Mouse (Mus musculus) stomach, postnatal 0 days (tissue): ENCODE results near the gene Ctla4. TPM values are rescaled to one million over a fixed set of nuclear protein-coding genes. Genes with fewer than 3 reads are reported as not detected.

Experiments used
- ATAC-seq: fragments of 200-750 bp; cut with Nextera tagmentation; 2 replicates; pipeline ENCODE4 v1.8.0; 2017; ENCODE audit not compliant: low FRiP score, low TSS enrichment
- DNase-seq: peaks from one replicate; pipeline ENCODE4 v3.0.0-alpha.2; 2016; ENCODE audit warnings: low spot score
- H3K27ac ChIP-seq: fragments of 300-500 bp; sonication (generic); replicated peaks from 2 replicates; pipeline ENCODE4 v1.5.1; 2014; ENCODE audit warnings: mild to moderate bottlenecking, control low read depth
- H3K27me3 ChIP-seq: fragments of 300-500 bp; sonication (generic); 2 replicates; pipeline ENCODE4 v1.6.1; 2014; ENCODE audit warnings: low read length; ENCODE audit not compliant: control insufficient read depth, insufficient read depth
- H3K36me3 ChIP-seq: fragments of 300-500 bp; sonication (generic); 2 replicates; pipeline ENCODE4 v1.6.1; 2014; ENCODE audit warnings: low read length, mixed read lengths; ENCODE audit not compliant: control insufficient read depth, insufficient read depth
- H3K4me1 ChIP-seq: fragments of 300-500 bp; sonication (generic); replicated peaks from 2 replicates; pipeline ENCODE4 v1.6.1; 2014; ENCODE audit warnings: antibody characterized with exemption; ENCODE audit not compliant: control insufficient read depth, insufficient read depth
- H3K4me2 ChIP-seq: fragments of 300-500 bp; sonication (generic); replicated peaks from 2 replicates; pipeline ENCODE4 v1.6.1; 2014; ENCODE audit warnings: low read depth, mild to moderate bottlenecking, control low read depth, moderate library complexity
- H3K4me3 ChIP-seq: fragments of 300-500 bp; sonication (generic); 2 replicates; pipeline ENCODE4 v1.5.1; 2014; ENCODE audit warnings: low read depth, low read length, control low read depth
- H3K9ac ChIP-seq: fragments of 300-500 bp; sonication (generic); 2 replicates; pipeline ENCODE4 v1.6.1; 2014; ENCODE audit warnings: mild to moderate bottlenecking, low read length, control low read depth, mixed read lengths
- H3K9me3 ChIP-seq: fragments of 300-500 bp; sonication (generic); 2 replicates; pipeline ENCODE4 v1.6.1; 2016; ENCODE audit warnings: low read length; ENCODE audit not compliant: control insufficient read depth
- CTCF ChIP-seq: IDR thresholded peaks from 2 replicates; pipeline ENCODE4 v1.5.1; 2016; ENCODE audit warnings: antibody characterized with exemption, low read depth, mild to moderate bottlenecking, moderate library complexity
- EP300 ChIP-seq: optimal IDR thresholded peaks from 2 replicates; pipeline ENCODE3; 2016; ENCODE audit warnings: antibody characterized with exemption
- WGBS: fragments of 180-500 bp; shearing (Covaris S2); extraction: QIAGEN DNeasy Blood & Tissue Kit; methylation state at CpG from one replicate; pipeline ENCODE4 v1.1.7; 2014; 5-methylcytosine and 5-hydroxymethylcytosine counted together
- polyA plus RNA-seq: library from polyadenylated mRNA; unstranded; fragments of >200 nt; fragmentation: Nextera tagmentation; extraction: Ambion mirVana; gene quantifications from 2 replicates; pipeline ENCODE4 v1.2.1, GENCODE M21; 2015

The Ctla4 gene
- polyA plus RNA-seq, 1 experiment from 2014 or later, result not detected

- no peak for TF ChIP-seq EP300
- no peaks in the 10 kb centered on the region for H3K36me3 ChIP-seq
- H3K9ac ChIP-seq, result no peak overlapping the region
- no peak overlapping the region for H3K27ac ChIP-seq
- WGBS, result 50% methylated on average over 1 of the region's 1 CpGs
- DNase-seq (no peak), ATAC-seq (no peak)
- H3K4me1 ChIP-seq, result no peaks in the 10 kb centered on the region
- no peak overlapping the region for H3K4me2 ChIP-seq
- H3K4me3 ChIP-seq, result no peak overlapping the region
- no peaks in the 10 kb centered on the region for H3K27me3 ChIP-seq
- H3K9me3 ChIP-seq, result no peaks in the 10 kb centered on the region
Measured at GRCm38 (mm10) chr1:60884611-60885010, 2.2 kb upstream of the Ctla4 start.

GRCm38 (mm10) chr1:60898127-60898932 is 11.5 kb downstream of the Ctla4 start:
- Histone ChIP-seq H3K27me3 (no peaks in the 10 kb centered on the region), H3K4me3 (no peak overlapping the region), H3K4me1 (no peaks in the 10 kb centered on the region), H3K9ac (no peak overlapping the region), H3K4me2 (no peak overlapping the region), H3K27ac (peak overlapping the region; percentile 46; the same call in 1 of the 2 replicates), H3K9me3 (no peaks in the 10 kb centered on the region), H3K36me3 (no peaks in the 10 kb centered on the region)
- WGBS, result 64% methylated on average over 5 of the region's 5 CpGs
- TF ChIP-seq EP300, result peak; percentile 82
- no peak for TF ChIP-seq CTCF
- peak; percentile 76 for ATAC-seq
- no peak for DNase-seq

- TF ChIP-seq EP300, result peak; percentile 49
- no peak for TF ChIP-seq CTCF
- no peaks in the 10 kb centered on the region for H3K27me3 ChIP-seq
- DNase-seq (no peak), ATAC-seq (no peak)
- peak overlapping the region; percentile 25; the same call in 1 of the 2 replicates for H3K27ac ChIP-seq
- no peak overlapping the region for H3K4me2 ChIP-seq
- H3K9ac ChIP-seq, result no peak overlapping the region
- 72% methylated on average over 2 of the region's 2 CpGs for WGBS
- H3K9me3 ChIP-seq, result no peaks in the 10 kb centered on the region
- H3K4me3 ChIP-seq, result no peak overlapping the region
- H3K36me3 ChIP-seq, result no peaks in the 10 kb centered on the region
- no peaks in the 10 kb centered on the region for H3K4me1 ChIP-seq
Measured at GRCm38 (mm10) chr1:60898933-60899210, 12.1 kb downstream of the Ctla4 start.

GRCm38 (mm10) chr1:60899244-60899643 is 12.4 kb downstream of the Ctla4 start:
- WGBS, result 60% methylated on average over 3 of the region's 3 CpGs
- TF ChIP-seq CTCF, result no peak
- TF ChIP-seq EP300, result no peak
- Histone ChIP-seq H3K4me3 (no peak overlapping the region), H3K4me2 (no peak overlapping the region), H3K9me3 (no peaks in the 10 kb centered on the region), H3K36me3 (no peaks in the 10 kb centered on the region), H3K27ac (peak overlapping the region; percentile 25; the same call in 1 of the 2 replicates), H3K4me1 (no peaks in the 10 kb centered on the region), H3K27me3 (no peaks in the 10 kb centered on the region), H3K9ac (no peak overlapping the region)
- ATAC-seq, result no peak
- DNase-seq, result no peak

GRCm38 (mm10) chr1:60902547-60902946 is 15.7 kb downstream of the Ctla4 start:
- Histone ChIP-seq H3K27me3 (no peaks in the 10 kb centered on the region), H3K27ac (no peak overlapping the region), H3K9me3 (no peaks in the 10 kb centered on the region), H3K4me1 (no peaks in the 10 kb centered on the region), H3K36me3 (no peaks in the 10 kb centered on the region), H3K9ac (no peak overlapping the region), H3K4me2 (no peak overlapping the region), H3K4me3 (no peak overlapping the region)
- whole genome bisulfite sequencing, result 78% methylated on average over 6 of the region's 6 CpGs
- TF ChIP-seq EP300, result no peak
- no peak for TF ChIP-seq CTCF
- DNase-seq, result no peak
- no peak for ATAC-seq

- TF ChIP-seq EP300 (no peak), CTCF (no peak)
- no peak overlapping the region for H3K4me3 ChIP-seq
- WGBS, result 91% methylated on average over 7 of the region's 7 CpGs
- no peaks in the 10 kb centered on the region for H3K36me3 ChIP-seq
- H3K4me2 ChIP-seq, result no peak overlapping the region
- no peak overlapping the region for H3K9ac ChIP-seq
- H3K27me3 ChIP-seq, result no peaks in the 10 kb centered on the region
- no peak for ATAC-seq
- H3K9me3 ChIP-seq, result no peaks in the 10 kb centered on the region
- no peaks in the 10 kb centered on the region for H3K4me1 ChIP-seq
- DNase-seq, result no peak
- no peak overlapping the region for H3K27ac ChIP-seq
Measured at GRCm38 (mm10) chr1:60903126-60903525, 16.3 kb downstream of the Ctla4 start.
